Comparison of ENCODE assay signal across 21 mouse cellular contexts in genomic region chr8:34364446-34365035, GRCm38 (mm10).
DNase-seq lines count a peak whose midpoint lies in the region; ATAC-seq and TF ChIP-seq lines count a peak whose summit lies in the region.
"Had no signal": no experiment of that assay in that cellular context is flagged by ENCODE, and none has a peak within 500 bp of the region (broad histone marks: within the 10 kb centered on the region; RNA-seq: fewer than 3 reads in every experiment).

No protein-coding gene starts in this region.

- WGBS in lung, postnatal 0 days, result 67% methylated on average over 18 of the region's 18 CpGs
- 69% methylated on average over 18 of the region's 18 CpGs for WGBS in heart, embryonic 11.5 days (ENCODE audit: insufficient replicate concordance)

- no peaks in the 10 kb centered on the region for H3K27me3 ChIP-seq in lung, postnatal 0 days (replicated peaks; ENCODE audit: insufficient read depth, low read length)
- H3K27me3 ChIP-seq in heart, embryonic 11.5 days (ENCODE audit: control insufficient read depth, insufficient read depth, low read length), result no peaks in the 10 kb centered on the region; the same call in 1 of the 2 replicates
- H3K27me3 ChIP-seq: hindbrain, embryonic 13.5 days; intestine, embryonic 15.5 days; liver, embryonic 12.5 days; megakaryocyte, embryonic 14.5 days; midbrain, embryonic 13.5 days had no signal

- H3K9ac ChIP-seq in lung, postnatal 0 days (replicated peaks; ENCODE audit: low read depth), result no peak overlapping the region
- no peak overlapping the region for H3K9ac ChIP-seq in heart, embryonic 11.5 days (ENCODE audit: low read depth, low read length)
- H3K9ac ChIP-seq: heart, embryonic 13.5 days; intestine, embryonic 15.5 days; limb, embryonic 13.5 days; liver, embryonic 12.5 days; midbrain, embryonic 13.5 days had no signal

- no peak overlapping the region for H3K4me2 ChIP-seq in lung, postnatal 0 days (replicated peaks; ENCODE audit: low read depth, low read length)
- no peak overlapping the region for H3K4me2 ChIP-seq in heart, embryonic 11.5 days
- H3K4me2 ChIP-seq: heart, embryonic 13.5 days; intestine, embryonic 15.5 days; limb, embryonic 13.5 days; liver, embryonic 12.5 days; midbrain, embryonic 13.5 days had no signal

- no peak for TF ChIP-seq CTCF in lung, postnatal 0 days (IDR thresholded peaks at IDR 0.05)

- no peaks in the 10 kb centered on the region for H3K4me1 ChIP-seq in lung, postnatal 0 days (ENCODE audit: insufficient read depth, low read depth, low read length)
- H3K4me1 ChIP-seq in heart, embryonic 11.5 days (ENCODE audit: control insufficient read depth, insufficient read depth, low read length), result no peaks in the 10 kb centered on the region
- H3K4me1 ChIP-seq: intestine, embryonic 15.5 days; liver, embryonic 12.5 days; megakaryocyte, embryonic 14.5 days; midbrain, embryonic 13.5 days had no signal

- peak; percentile 5 for DNase-seq in CD4-positive, CD25-positive, alpha-beta regulatory T cell, adult 2 months (ENCODE audit: low read depth, low spot score)
- DNase-seq in lung, postnatal 0 days (ENCODE audit: low spot score), result peak; percentile 8
- no peak for DNase-seq in lung, postnatal 14 days
- peak; percentile 76 for DNase-seq in thymus, postnatal 0 days (ENCODE audit: low spot score)
- no peak for DNase-seq in adrenal gland, adult 8-10 months
- DNase-seq: cerebellum, adult 18-20 months; heart, postnatal 14 days; kidney, adult 8-10 months; layer of hippocampus, postnatal 36 days; lung, adult 18-20 months had no signal

- no peak for TF ChIP-seq EP300 in lung, postnatal 0 days (IDR thresholded peaks at IDR 0.05)

- no peaks in the 10 kb centered on the region for H3K36me3 ChIP-seq in lung, postnatal 0 days (ENCODE audit: insufficient read depth, low read length)
- H3K36me3 ChIP-seq in heart, embryonic 11.5 days (ENCODE audit: control insufficient read depth, insufficient read depth, low read length), result no peaks in the 10 kb centered on the region
- H3K36me3 ChIP-seq: heart, embryonic 13.5 days; hindbrain, embryonic 13.5 days; intestine, embryonic 15.5 days; limb, embryonic 13.5 days; liver, embryonic 12.5 days; midbrain, embryonic 13.5 days had no signal

- no peak overlapping the region for H3K4me3 ChIP-seq in lung, postnatal 0 days (ENCODE audit: low read depth, low read length)
- H3K4me3 ChIP-seq in heart, embryonic 11.5 days (ENCODE audit: low read depth, low read length), result no peak overlapping the region
- H3K4me3 ChIP-seq: heart, embryonic 13.5 days; intestine, embryonic 15.5 days; limb, embryonic 13.5 days; liver, embryonic 12.5 days; megakaryocyte, embryonic 14.5 days; midbrain, embryonic 13.5 days had no signal

- no peaks in the 10 kb centered on the region for H3K9me3 ChIP-seq in lung, postnatal 0 days (ENCODE audit: low read length)
- H3K9me3 ChIP-seq in heart, embryonic 11.5 days (replicated peaks; ENCODE audit: control insufficient read depth, low read length), result no peaks in the 10 kb centered on the region
- H3K9me3 ChIP-seq: hindbrain, embryonic 13.5 days; intestine, embryonic 15.5 days; limb, embryonic 13.5 days; liver, embryonic 12.5 days; midbrain, embryonic 13.5 days had no signal

- H3K27ac ChIP-seq in lung, postnatal 0 days (ENCODE audit: low read length), result no peak overlapping the region
- H3K27ac ChIP-seq in heart, embryonic 11.5 days (ENCODE audit: low read depth, low read length), result no peak overlapping the region
- H3K27ac ChIP-seq: heart, embryonic 13.5 days; intestine, embryonic 15.5 days; limb, embryonic 13.5 days; liver, embryonic 12.5 days; midbrain, embryonic 13.5 days had no signal

- ATAC-seq in CD4-positive, CD25-positive, alpha-beta regulatory T cell, adult 4 months, result no peak
- ATAC-seq in lung, postnatal 0 days, result no peak
- no peak for ATAC-seq in heart, embryonic 11.5 days (replicated peaks; ENCODE audit: insufficient number of reproducible peaks, low FRiP score, low TSS enrichment)
- no peak for ATAC-seq in megakaryocyte, adult 5-6 weeks (ENCODE audit: poor library complexity, severe bottlenecking)
- ATAC-seq: forebrain, embryonic 14.5 days; intestine, embryonic 15.5 days; liver, embryonic 12.5 days; midbrain, embryonic 13.5 days had no signal

Comparison
In these comparisons a context has a peak if more than half of its experiments do, and no peak if none do; other contexts are left out.
1. DNase-seq: peak in CD4-positive, CD25-positive, alpha-beta regulatory T cell, adult 2 months (single experiment), lung, postnatal 0 days (single experiment) and thymus, postnatal 0 days (single experiment); none in lung, postnatal 14 days (single experiment) and adrenal gland, adult 8-10 months (single experiment).